Mouse (Mus musculus) erythroblast, embryonic 14.5 days (primary cell): Measurements from ENCODE around the gene Slc47a2. TPM values are rescaled to one million over a fixed set of nuclear protein-coding genes. Genes with fewer than 3 reads are reported as not detected.

Source experiments
- H3K27me3 ChIP-seq: 2 replicates; pipeline ENCODE4 v1.6.1; 2012; ENCODE audit warnings: inconsistent platforms; ENCODE audit not compliant: control insufficient read depth
- H3K36me3 ChIP-seq: 2 replicates; pipeline ENCODE4 v1.6.1; 2012; ENCODE audit warnings: mild to moderate bottlenecking, inconsistent platforms; ENCODE audit not compliant: control insufficient read depth
- H3K4me1 ChIP-seq: 2 replicates; pipeline ENCODE4 v1.6.1; 2012; ENCODE audit warnings: inconsistent platforms; ENCODE audit not compliant: control insufficient read depth
- H3K4me3 ChIP-seq: replicated peaks from 2 replicates; pipeline ENCODE3; 2012; ENCODE audit warnings: moderate library complexity, mild to moderate bottlenecking, inconsistent platforms
- H3K9me3 ChIP-seq: 2 replicates; pipeline ENCODE4 v1.6.1; 2012; ENCODE audit warnings: low read length, inconsistent platforms, mixed read lengths; ENCODE audit not compliant: control insufficient read depth
- GATA1 ChIP-seq: IDR thresholded peaks from 2 replicates; pipeline ENCODE4 v1.6.1; 2012; ENCODE audit warnings: low read length, inconsistent platforms, mixed read lengths
- TAL1 ChIP-seq: IDR thresholded peaks from 3 replicates; pipeline ENCODE4 v1.6.1; 2012; ENCODE audit warnings: low read length, inconsistent platforms, mixed read lengths
- polyA plus RNA-seq: library from polyadenylated mRNA; stranded (reverse); fragments of >175 nt; gene quantifications from 2 replicates; pipeline ENCODE4 v1.2.3, GENCODE M21; 2012

Gene Slc47a2
- polyA plus RNA-seq, 1 experiment = not detected

DNA sequence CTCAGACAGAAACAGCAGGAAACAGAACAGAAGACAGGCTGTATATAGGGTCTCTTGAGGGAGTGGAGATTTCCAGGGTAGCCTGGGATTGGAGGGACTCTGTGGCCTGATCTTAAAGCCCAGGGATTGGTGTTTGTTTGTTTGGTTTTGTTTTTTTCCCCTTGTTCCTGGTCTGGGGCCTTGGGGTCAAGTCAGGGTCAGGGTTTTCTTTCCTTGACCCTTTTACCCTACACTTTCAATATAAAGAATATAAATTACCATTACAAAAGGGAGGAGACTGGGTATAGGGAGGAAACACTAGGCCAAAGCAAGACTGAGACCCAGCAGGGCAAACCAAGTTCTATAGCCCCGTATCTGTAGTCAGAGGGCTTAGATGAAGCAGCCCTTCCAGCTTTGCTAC lies 46.1 kb downstream of the Slc47a2 start:
- no peaks in the 10 kb centered on the region for H3K36me3 ChIP-seq
- H3K4me1 ChIP-seq = peaks cover 13% of the 10 kb centered on the region
- H3K4me3 ChIP-seq = no peak overlapping the region
- H3K9me3 ChIP-seq = no peaks in the 10 kb centered on the region
- H3K27me3 ChIP-seq = no peaks in the 10 kb centered on the region
- TF ChIP-seq GATA1 = no peak

- no peaks in the 10 kb centered on the region for H3K36me3 ChIP-seq
- H3K4me1 ChIP-seq = peaks cover 7% of the 10 kb centered on the region
- H3K4me3 ChIP-seq = no peak overlapping the region
- H3K27me3 ChIP-seq = no peaks in the 10 kb centered on the region
- no peaks in the 10 kb centered on the region for H3K9me3 ChIP-seq
- TF ChIP-seq GATA1 (no peak), TAL1 (no peak)
Observed at GRCm38 (mm10) chr11:61295556-61295955, 47.1 kb downstream of the Slc47a2 start.

DNA sequence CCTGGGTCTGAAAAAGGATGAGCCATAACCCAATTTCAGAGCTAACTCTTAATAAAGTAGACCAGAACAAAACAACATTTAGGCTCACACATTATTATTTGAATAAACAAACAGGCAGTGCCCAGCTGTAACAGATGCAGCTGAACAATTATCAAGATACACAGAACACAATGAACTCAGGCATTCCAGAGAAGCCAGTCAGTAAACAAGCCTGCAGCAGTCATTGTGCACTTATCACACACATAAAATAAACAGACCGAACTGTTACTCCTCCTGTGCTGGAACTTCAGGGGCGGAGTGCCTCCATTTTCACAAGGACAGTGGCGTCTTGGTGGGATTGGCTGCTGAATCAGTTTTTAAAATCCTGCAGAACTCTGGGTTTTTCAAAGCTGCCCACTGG lies 48.2 kb downstream of the Slc47a2 start:
- Histone ChIP-seq H3K4me3 (no peak overlapping the region), H3K4me1 (no peaks in the 10 kb centered on the region), H3K27me3 (no peaks in the 10 kb centered on the region), H3K9me3 (no peaks in the 10 kb centered on the region), H3K36me3 (no peaks in the 10 kb centered on the region)
- TF ChIP-seq GATA1 = no peak
- TF ChIP-seq TAL1 = no peak

DNA sequence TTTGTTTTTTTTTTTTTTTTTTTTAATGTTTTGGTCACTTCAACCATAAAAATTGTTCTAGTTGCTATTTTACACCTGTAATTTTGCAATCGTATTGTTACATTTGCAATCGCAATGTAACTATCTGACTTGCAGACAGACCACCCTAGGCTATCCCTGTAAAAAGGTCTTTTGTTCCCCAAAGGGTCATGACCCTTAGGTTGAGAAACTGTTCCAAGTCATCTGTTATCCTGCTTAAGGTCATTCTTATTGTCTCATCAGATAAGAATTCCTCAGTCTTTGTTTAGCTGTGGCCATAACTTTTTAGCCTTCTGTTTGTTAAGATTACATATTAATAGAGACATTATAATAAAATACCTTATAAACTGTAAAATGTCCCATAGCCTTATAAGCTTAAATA lies 49.4 kb downstream of the Slc47a2 start:
- Histone ChIP-seq H3K4me1 (no peaks in the 10 kb centered on the region), H3K36me3 (no peaks in the 10 kb centered on the region), H3K4me3 (no peak overlapping the region), H3K9me3 (no peaks in the 10 kb centered on the region), H3K27me3 (no peaks in the 10 kb centered on the region)
- TF ChIP-seq TAL1 (no peak), GATA1 (no peak)

DNA sequence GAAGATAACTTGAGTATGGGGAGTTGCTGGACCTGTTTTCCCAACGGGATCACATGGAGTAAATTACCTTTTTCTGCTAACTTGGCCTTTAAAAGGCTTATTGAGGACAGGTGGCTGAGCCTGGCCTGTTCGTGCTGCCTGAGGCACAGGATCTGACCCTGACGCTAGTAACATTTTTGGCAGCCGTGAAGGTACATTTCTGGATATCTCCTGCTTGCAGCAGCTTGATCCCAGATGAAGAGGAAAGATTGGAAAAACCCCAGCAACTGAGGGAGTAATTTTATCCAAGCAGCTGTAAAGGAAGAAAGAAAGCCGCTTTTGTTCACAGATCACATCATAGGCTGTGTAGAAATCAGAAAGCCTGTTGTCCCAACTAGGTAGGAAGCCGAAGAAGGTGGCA lies 58.3 kb downstream of the Slc47a2 start:
- Histone ChIP-seq H3K27me3 (no peaks in the 10 kb centered on the region), H3K4me3 (no peak overlapping the region), H3K9me3 (no peaks in the 10 kb centered on the region), H3K36me3 (no peaks in the 10 kb centered on the region), H3K4me1 (no peaks in the 10 kb centered on the region)
- no peak for TF ChIP-seq GATA1
- TF ChIP-seq TAL1 = no peak

- H3K9me3 ChIP-seq = no peaks in the 10 kb centered on the region
- TF ChIP-seq GATA1 (no peak), TAL1 (no peak)
- no peaks in the 10 kb centered on the region for H3K4me1 ChIP-seq
- no peaks in the 10 kb centered on the region for H3K36me3 ChIP-seq
- H3K27me3 ChIP-seq = no peaks in the 10 kb centered on the region
- H3K4me3 ChIP-seq = no peak overlapping the region
Observed at GRCm38 (mm10) chr11:61283414-61284049, 59.1 kb downstream of the Slc47a2 start.

- TF ChIP-seq GATA1 (no peak), TAL1 (no peak)
- no peaks in the 10 kb centered on the region for H3K9me3 ChIP-seq
Observed at GRCm38 (mm10) chr11:61278445-61279077, 64.1 kb downstream of the Slc47a2 start.

DNA sequence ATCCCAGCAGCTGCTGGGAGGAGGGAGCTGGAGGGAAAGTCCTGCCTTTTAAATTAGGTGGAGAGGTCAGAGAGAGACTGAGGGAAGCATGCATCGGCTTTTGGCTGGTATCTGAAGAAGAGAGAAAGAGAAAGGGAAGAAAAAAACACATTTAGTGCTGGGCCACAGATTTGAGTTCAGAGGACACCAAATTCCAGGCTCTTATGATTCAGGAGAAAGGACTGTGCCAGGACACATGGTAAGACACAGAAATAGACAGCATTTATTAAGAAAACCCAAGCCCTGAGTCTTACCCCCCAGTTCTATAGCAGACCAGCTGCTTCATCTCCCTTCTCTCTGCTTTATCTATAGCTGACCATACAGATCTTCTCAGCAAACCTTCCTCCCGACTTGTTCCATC lies 64.7 kb downstream of the Slc47a2 start:
- Histone ChIP-seq H3K27me3 (no peaks in the 10 kb centered on the region), H3K4me1 (peaks cover 10% of the 10 kb centered on the region), H3K36me3 (no peaks in the 10 kb centered on the region), H3K4me3 (no peak overlapping the region), H3K9me3 (no peaks in the 10 kb centered on the region)
- TF ChIP-seq GATA1 (no peak), TAL1 (no peak)

More at GRCm38 (mm10) chr11:61278445-61279077, 64.1 kb downstream of the Slc47a2 start:
- Histone ChIP-seq H3K4me3 (no peak overlapping the region), H3K4me1 (peaks cover 10% of the 10 kb centered on the region), H3K27me3 (no peaks in the 10 kb centered on the region), H3K36me3 (no peaks in the 10 kb centered on the region)

DNA sequence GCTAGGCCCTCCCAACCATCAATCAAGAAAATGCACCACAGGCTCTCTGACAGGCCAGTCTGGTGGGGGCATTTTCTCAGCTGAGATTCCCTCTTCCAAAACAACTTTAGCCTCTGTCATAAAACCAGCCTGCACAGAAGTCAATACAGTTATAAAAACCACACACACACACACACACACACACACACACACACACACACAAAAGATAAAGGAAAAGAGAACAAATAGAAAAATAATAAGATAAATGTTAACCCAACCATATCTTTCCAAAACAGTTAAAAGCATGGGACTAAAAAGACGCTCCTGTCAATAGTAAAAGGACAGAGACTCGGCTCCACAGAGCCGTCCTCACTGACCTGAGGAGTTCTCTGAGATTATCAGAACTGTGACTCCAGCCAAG lies 66.2 kb downstream of the Slc47a2 start:
- Histone ChIP-seq H3K4me1 (peaks cover 10% of the 10 kb centered on the region), H3K4me3 (no peak overlapping the region), H3K27me3 (no peaks in the 10 kb centered on the region), H3K36me3 (no peaks in the 10 kb centered on the region), H3K9me3 (no peaks in the 10 kb centered on the region)
- TF ChIP-seq GATA1 (no peak), TAL1 (no peak)

DNA sequence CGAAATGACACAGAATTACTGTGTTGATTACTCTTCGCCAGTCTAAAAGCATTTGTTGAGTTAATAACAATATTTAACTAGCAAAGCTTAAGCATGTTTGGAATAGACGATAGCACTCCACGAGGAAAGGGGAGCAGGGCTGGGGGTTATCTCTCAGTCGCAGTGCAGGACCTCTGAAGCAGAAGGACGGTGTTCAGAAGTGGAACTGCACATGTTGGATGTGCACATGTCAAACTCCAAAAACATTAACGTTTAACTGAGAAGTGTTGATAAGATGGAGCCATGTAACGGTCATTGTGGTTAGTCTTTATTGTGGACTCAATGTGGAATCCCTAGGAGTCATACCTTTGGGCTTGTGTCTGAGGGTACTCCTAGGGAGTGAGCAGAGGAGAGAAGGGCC lies 67.6 kb downstream of the Slc47a2 start:
- TF ChIP-seq GATA1 (no peak), TAL1 (no peak)
- Histone ChIP-seq H3K4me1 (peaks cover 10% of the 10 kb centered on the region), H3K27me3 (no peaks in the 10 kb centered on the region), H3K4me3 (no peak overlapping the region), H3K36me3 (no peaks in the 10 kb centered on the region), H3K9me3 (no peaks in the 10 kb centered on the region)
